8 mouse cellular contexts compared by ENCODE assay signal in the genomic region with DNA sequence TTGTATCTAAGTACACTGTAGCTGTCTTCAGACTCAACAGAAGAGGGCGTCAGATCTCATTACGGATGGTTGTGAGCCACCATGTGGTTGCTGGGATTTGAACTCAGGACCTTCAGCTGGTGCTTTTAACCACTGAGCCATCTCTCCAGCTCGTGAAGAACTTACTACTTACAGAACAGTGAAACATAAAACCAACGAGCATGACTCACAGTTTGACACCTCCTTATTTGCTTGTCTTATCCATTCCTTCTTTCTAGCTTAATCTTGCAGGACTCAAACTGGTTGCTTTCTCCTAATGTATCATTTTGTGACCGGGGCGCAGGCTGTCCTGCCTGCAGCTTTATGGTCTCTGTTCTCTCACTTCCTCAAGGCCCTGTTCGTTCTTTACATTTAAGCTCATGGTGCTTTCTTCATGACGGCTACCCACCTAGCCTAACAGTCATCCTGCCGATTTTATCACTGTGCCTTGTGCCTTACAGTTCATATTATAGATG. TPM values are rescaled to one million over a fixed set of nuclear protein-coding genes. Genes with fewer than 3 reads are reported as not detected.
DNase-seq lines count a peak whose midpoint lies in the region; ATAC-seq and TF ChIP-seq lines count a peak whose summit lies in the region.

No protein-coding gene starts in this region.

- H3K27me3 ChIP-seq in heart, embryonic 10.5 days (ENCODE audit: insufficient read depth, poor library complexity, severe bottlenecking): no peaks in the 10 kb centered on the region
- H3K27me3 ChIP-seq in limb, embryonic 13.5 days: no peaks in the 10 kb centered on the region

- intact Hi-C loops in heart, postnatal 14 days (cut with DNase I): no loop called here

- H3K9ac ChIP-seq in limb, embryonic 13.5 days: no peak overlapping the region

- H3K4me2 ChIP-seq in limb, embryonic 13.5 days (replicated peaks): peak overlapping the region; percentile 63; the same call in 1 of the 2 replicates

- H3K4me1 ChIP-seq in heart, embryonic 10.5 days: peaks cover 10% of the 10 kb centered on the region
- H3K4me1 ChIP-seq in cortical plate, adult 2 months (ENCODE audit: control insufficient read depth, insufficient read depth, low read length): no peaks in the 10 kb centered on the region; the same call in 1 of the 2 replicates
- peaks cover 19% of the 10 kb centered on the region for H3K4me1 ChIP-seq in limb, embryonic 13.5 days

- H3K36me3 ChIP-seq in heart, embryonic 10.5 days: no peaks in the 10 kb centered on the region
- H3K36me3 ChIP-seq in limb, embryonic 13.5 days: no peaks in the 10 kb centered on the region

- no peak for TF ChIP-seq CTCF in cortical plate, adult 2 months (IDR thresholded peaks at IDR 0.05; ENCODE audit: extremely low read depth, insufficient read depth, low read length)

- no peak for TF ChIP-seq POLR2A in cortical plate, adult 2 months (IDR thresholded peaks at IDR 0.05; ENCODE audit: extremely low read depth, insufficient read depth, low read length)

- no peaks in the 10 kb centered on the region for H3K9me3 ChIP-seq in heart, embryonic 10.5 days
- no peaks in the 10 kb centered on the region for H3K9me3 ChIP-seq in limb, embryonic 13.5 days

- peak overlapping the region; percentile 94; the same call in 1 of the 2 replicates for H3K27ac ChIP-seq in heart, embryonic 10.5 days
- no peak overlapping the region for H3K27ac ChIP-seq in cortical plate, adult 2 months (ENCODE audit: insufficient read depth, low read length)
- no peak overlapping the region for H3K27ac ChIP-seq in limb, embryonic 13.5 days

- no peak for DNase-seq in heart, embryonic 10.5 days (ENCODE audit: low spot score)
- DNase-seq in heart, postnatal 14 days: no peak
- peak; percentile 61 for DNase-seq in 3T3-L1 (ENCODE audit: low read depth, low spot score)
- DNase-seq in left cerebral cortex, adult 9 months (ENCODE audit: low spot score in 2 of 2): no peak
- DNase-seq in kidney, adult 11 months: no peak

- ATAC-seq in limb, embryonic 13.5 days (ENCODE audit: low FRiP score, low read depth): no peak
- no peak for ATAC-seq in megakaryocyte progenitor cell, adult 5-6 weeks (replicated peaks; ENCODE audit: poor library complexity)

- 70% methylated on average over 9 of the region's 9 CpGs for WGBS in heart, embryonic 10.5 days
- WGBS in limb, embryonic 13.5 days: 65% methylated on average over 9 of the region's 9 CpGs

- H3K4me3 ChIP-seq in heart, embryonic 10.5 days: peak overlapping the region; percentile 90
- H3K4me3 ChIP-seq in cortical plate, adult 2 months (ENCODE audit: insufficient read depth, low read length): peak overlapping the region; percentile 52; the same call in 1 of the 2 replicates
- peak overlapping the region; percentile 87 for H3K4me3 ChIP-seq in limb, embryonic 13.5 days

RNA-seq across cellular contexts. Expression of gene Cdk19, which starts 8.1 kb away (rescaled TPM):
- polyA plus RNA-seq in heart, embryonic 10.5 days (2016; fragmentation: Nextera tagmentation; extraction: Ambion mirVana): 5.2 and 6.1 TPM in 2 replicates
- 10 to 100 TPM; 14.9 to 15.9 TPM for total RNA-seq in heart, postnatal 14 days (2021)
- polyA plus RNA-seq in cortical plate, adult 2 months (2012; rRNA removed): 39.7 and 41.0 TPM in 2 replicates
- polyA plus RNA-seq in limb, embryonic 13.5 days (2015; fragmentation: Nextera tagmentation; extraction: Ambion mirVana): 12.2 and 12.3 TPM in 2 replicates
- total RNA-seq in megakaryocyte progenitor cell, adult 5-6 weeks (2015): 47.8 and 49.0 TPM in 2 replicates
- 38.6 and 39.0 TPM in 2 replicates for total RNA-seq in megakaryocyte progenitor cell, adult 5-6 weeks (2017)

RNA-seq across cellular contexts. Expression of gene Amd1, which starts 45.5 kb away (rescaled TPM):
- polyA plus RNA-seq in heart, embryonic 10.5 days (2016; fragmentation: Nextera tagmentation; extraction: Ambion mirVana): 55.2 and 59.1 TPM in 2 replicates
- 10 to 100 TPM; 77.6 to 84.8 TPM for total RNA-seq in heart, postnatal 14 days (2021)
- polyA plus RNA-seq in cortical plate, adult 2 months (2012; rRNA removed): 103 and 105 TPM in 2 replicates
- polyA plus RNA-seq in limb, embryonic 13.5 days (2015; fragmentation: Nextera tagmentation; extraction: Ambion mirVana): 56.9 and 60.1 TPM in 2 replicates
- total RNA-seq in megakaryocyte progenitor cell, adult 5-6 weeks (2015): 153 and 160 TPM in 2 replicates
- total RNA-seq in megakaryocyte progenitor cell, adult 5-6 weeks (2017): 170 and 202 TPM in 2 replicates
